Mouse (Mus musculus) MEL-GATA-1-ER (cell line): Measurements from ENCODE around the gene Amz1.

Source experiments
- DNase-seq: peaks from one replicate; pipeline ENCODE4 v3.0.0-alpha.2; 2012; ENCODE audit warnings: low read depth; ENCODE audit errors: extremely low read depth

Gene Amz1

GRCm38 (mm10) chr5:140767704-140768141 lies 43.8 kb downstream of the Amz1 start:
- DNase-seq: no peak

- no peak for DNase-seq
Measured at GRCm38 (mm10) chr5:140768333-140768732, 44.4 kb downstream of the Amz1 start.

- DNase-seq: no peak
Measured at GRCm38 (mm10) chr5:140771612-140772011, 47.7 kb downstream of the Amz1 start.

- DNase-seq: no peak
Measured at GRCm38 (mm10) chr5:140772158-140772557, 48.2 kb downstream of the Amz1 start.

- no peak for DNase-seq
Measured at GRCm38 (mm10) chr5:140775111-140775510, 51.2 kb downstream of the Amz1 start.

GRCm38 (mm10) chr5:140776968-140777367 lies 53.0 kb downstream of the Amz1 start:
- DNase-seq: no peak

- DNase-seq: no peak
Measured at GRCm38 (mm10) chr5:140781122-140781521, 57.2 kb downstream of the Amz1 start.

- no peak for DNase-seq
Measured at GRCm38 (mm10) chr5:140781886-140782572, 58.1 kb downstream of the Amz1 start.

- no peak for DNase-seq
Measured at GRCm38 (mm10) chr5:140783577-140783976, 59.6 kb downstream of the Amz1 start.

GRCm38 (mm10) chr5:140784288-140784687 lies 60.4 kb downstream of the Amz1 start:
- no peak for DNase-seq

GRCm38 (mm10) chr5:140785240-140785872 lies 61.4 kb downstream of the Amz1 start:
- DNase-seq: no peak

- no peak for DNase-seq
Measured at GRCm38 (mm10) chr5:140789561-140789960, 65.6 kb downstream of the Amz1 start.

- no peak for DNase-seq
Measured at GRCm38 (mm10) chr5:140790392-140790791, 66.5 kb downstream of the Amz1 start.

- DNase-seq: no peak
Measured at GRCm38 (mm10) chr5:140790937-140791877, 67.3 kb downstream of the Amz1 start.

GRCm38 (mm10) chr5:140792233-140792632 lies 68.3 kb downstream of the Amz1 start:
- DNase-seq: no peak

GRCm38 (mm10) chr5:140794753-140795152 lies 70.8 kb downstream of the Amz1 start:
- DNase-seq: no peak

- no peak for DNase-seq
Measured at GRCm38 (mm10) chr5:140795176-140795575, 71.2 kb downstream of the Amz1 start.

- no peak for DNase-seq
Measured at GRCm38 (mm10) chr5:140796051-140796450, 72.1 kb downstream of the Amz1 start.

- DNase-seq: no peak
Measured at GRCm38 (mm10) chr5:140798158-140798557, 74.2 kb downstream of the Amz1 start.

- no peak for DNase-seq
Measured at GRCm38 (mm10) chr5:140798775-140799174, 74.8 kb downstream of the Amz1 start.

GRCm38 (mm10) chr5:140799190-140799589 lies 75.3 kb downstream of the Amz1 start:
- DNase-seq: no peak
